Mouse (Mus musculus): ENCODE measurements around the gene Dcp1b.

DNA sequence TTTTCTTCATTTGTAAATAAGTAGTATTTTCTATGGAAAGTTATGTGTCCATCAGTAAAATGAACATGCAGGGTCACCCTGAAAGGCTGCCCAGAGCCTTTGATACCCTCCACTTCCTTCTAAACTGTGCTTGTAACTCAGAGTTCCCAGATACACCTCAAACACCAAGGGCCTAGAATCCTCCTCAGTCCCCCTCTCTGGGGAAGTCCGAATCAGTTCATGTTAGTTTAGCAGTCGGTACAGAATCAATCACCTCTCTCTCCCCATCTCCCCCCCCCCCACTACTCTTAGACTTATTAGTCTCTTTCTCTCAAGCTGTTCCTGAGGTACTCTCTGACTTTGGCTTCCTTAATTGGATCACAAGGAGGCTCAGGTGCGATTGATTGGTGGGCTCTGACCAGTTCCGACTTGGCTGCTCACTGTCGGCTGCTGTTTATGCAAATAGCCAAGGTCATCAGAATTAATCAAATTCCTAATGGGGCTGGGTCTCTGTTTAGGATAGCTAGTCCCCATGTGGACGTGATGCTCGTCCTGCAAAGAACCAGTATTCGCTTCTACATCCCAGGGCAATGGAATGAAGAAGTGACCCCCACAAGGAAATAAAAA lies 24.3 kb downstream of the Dcp1b start:
- TF ChIP-seq CTCF (IDR thresholded peaks at IDR 0.05), result no peak
- no peak for TF ChIP-seq EP300 (IDR thresholded peaks at IDR 0.05)
